Mouse (Mus musculus): ENCODE results near the gene 2010111I01Rik. TPM values are rescaled to one million over a fixed set of nuclear protein-coding genes. Genes with fewer than 3 reads are reported as not detected.
"Not testable (repeated sequence)": the region's sequence is repeated elsewhere in the genome, so short reads cannot be mapped to it uniquely, and the experiment has no call there.

2010111I01Rik gene
- polyA plus RNA-seq, 1 experiment: 47.5 TPM

- H3K4me1 ChIP-seq (ENCODE audit: control insufficient read depth, insufficient read depth, low read length): no peaks in the 10 kb centered on the region; the same call in 1 of the 2 replicates
- no peak overlapping the region for H3K4me3 ChIP-seq (replicated peaks; ENCODE audit: control insufficient read depth, low read depth, low read length)
- H3K27ac ChIP-seq (ENCODE audit: control insufficient read depth, insufficient read depth, low read depth, low read length, poor library complexity): no peak overlapping the region
- TF ChIP-seq CTCF (IDR thresholded peaks at IDR 0.05; ENCODE audit: control insufficient read depth, insufficient read depth, low read length) (no peak), POLR2A (IDR thresholded peaks at IDR 0.05; ENCODE audit: borderline replicate concordance, control insufficient read depth, low read depth, low read length) (no peak)
- 80% methylated on average over 4 of the region's 4 CpGs for WGBS
Measured at GRCm38 (mm10) chr13:63080191-63080590, 115.5 kb downstream of the 2010111I01Rik start.

GRCm38 (mm10) chr13:63080823-63081222, 116.1 kb downstream of the 2010111I01Rik start:
- 83% methylated on average over 2 of the region's 2 CpGs for WGBS
- Histone ChIP-seq H3K4me3 (replicated peaks; ENCODE audit: control insufficient read depth, low read depth, low read length) (no peak overlapping the region), H3K4me1 (ENCODE audit: control insufficient read depth, insufficient read depth, low read length) (no peaks in the 10 kb centered on the region; the same call in 1 of the 2 replicates), H3K27ac (ENCODE audit: control insufficient read depth, insufficient read depth, low read depth, low read length, poor library complexity) (no peak overlapping the region)
- TF ChIP-seq CTCF (IDR thresholded peaks at IDR 0.05; ENCODE audit: control insufficient read depth, insufficient read depth, low read length): no peak
- no peak for TF ChIP-seq POLR2A (IDR thresholded peaks at IDR 0.05; ENCODE audit: borderline replicate concordance, control insufficient read depth, low read depth, low read length)

GRCm38 (mm10) chr13:63082555-63083136, 118.0 kb downstream of the 2010111I01Rik start:
- H3K27ac ChIP-seq (ENCODE audit: control insufficient read depth, insufficient read depth, low read depth, low read length, poor library complexity): no peak overlapping the region
- WGBS: 83% methylated on average over 5 of the region's 5 CpGs
- no peaks in the 10 kb centered on the region; the same call in 1 of the 2 replicates for H3K4me1 ChIP-seq (ENCODE audit: control insufficient read depth, insufficient read depth, low read length)
- no peak for TF ChIP-seq POLR2A (IDR thresholded peaks at IDR 0.05; ENCODE audit: borderline replicate concordance, control insufficient read depth, low read depth, low read length)
- no peak for TF ChIP-seq CTCF (IDR thresholded peaks at IDR 0.05; ENCODE audit: control insufficient read depth, insufficient read depth, low read length)
- H3K4me3 ChIP-seq (replicated peaks; ENCODE audit: control insufficient read depth, low read depth, low read length): no peak overlapping the region

- not testable (repeated sequence) for H3K4me3 ChIP-seq (replicated peaks; ENCODE audit: control insufficient read depth, low read depth, low read length); H3K27ac ChIP-seq (ENCODE audit: control insufficient read depth, insufficient read depth, low read depth, low read length, poor library complexity); H3K4me1 ChIP-seq (ENCODE audit: control insufficient read depth, insufficient read depth, low read length)
- WGBS: 92% methylated on average over 7 of the region's 7 CpGs
Measured at GRCm38 (mm10) chr13:63083139-63083538, 118.4 kb downstream of the 2010111I01Rik start.

- 87% methylated on average over 8 of the region's 8 CpGs for WGBS
- no peak overlapping the region for H3K4me3 ChIP-seq (replicated peaks; ENCODE audit: control insufficient read depth, low read depth, low read length)
- TF ChIP-seq POLR2A (IDR thresholded peaks at IDR 0.05; ENCODE audit: borderline replicate concordance, control insufficient read depth, low read depth, low read length): no peak
- TF ChIP-seq CTCF (IDR thresholded peaks at IDR 0.05; ENCODE audit: control insufficient read depth, insufficient read depth, low read length): no peak
- H3K27ac ChIP-seq (ENCODE audit: control insufficient read depth, insufficient read depth, low read depth, low read length, poor library complexity): no peak overlapping the region
- H3K4me1 ChIP-seq (ENCODE audit: control insufficient read depth, insufficient read depth, low read length): no peaks in the 10 kb centered on the region
Measured at GRCm38 (mm10) chr13:63083663-63084062, 119.0 kb downstream of the 2010111I01Rik start.

- Histone ChIP-seq H3K27ac (ENCODE audit: control insufficient read depth, insufficient read depth, low read depth, low read length, poor library complexity) (no peak overlapping the region), H3K4me1 (ENCODE audit: control insufficient read depth, insufficient read depth, low read length) (no peaks in the 10 kb centered on the region; the same call in 1 of the 2 replicates), H3K4me3 (replicated peaks; ENCODE audit: control insufficient read depth, low read depth, low read length) (no peak overlapping the region)
- TF ChIP-seq CTCF (IDR thresholded peaks at IDR 0.05; ENCODE audit: control insufficient read depth, insufficient read depth, low read length) (no peak), POLR2A (IDR thresholded peaks at IDR 0.05; ENCODE audit: borderline replicate concordance, control insufficient read depth, low read depth, low read length) (no peak)
- 81% methylated on average over 7 of the region's 7 CpGs for WGBS
Measured at GRCm38 (mm10) chr13:63087865-63088683, 123.4 kb downstream of the 2010111I01Rik start.

GRCm38 (mm10) chr13:63089513-63089912, 124.8 kb downstream of the 2010111I01Rik start:
- Histone ChIP-seq H3K27ac (ENCODE audit: control insufficient read depth, insufficient read depth, low read depth, low read length, poor library complexity) (no peak overlapping the region), H3K4me3 (replicated peaks; ENCODE audit: control insufficient read depth, low read depth, low read length) (no peak overlapping the region), H3K4me1 (ENCODE audit: control insufficient read depth, insufficient read depth, low read length) (no peaks in the 10 kb centered on the region; the same call in 1 of the 2 replicates)
- TF ChIP-seq POLR2A (IDR thresholded peaks at IDR 0.05; ENCODE audit: borderline replicate concordance, control insufficient read depth, low read depth, low read length) (no peak), CTCF (IDR thresholded peaks at IDR 0.05; ENCODE audit: control insufficient read depth, insufficient read depth, low read length) (no peak)
- WGBS: 76% methylated on average over 4 of the region's 4 CpGs

GRCm38 (mm10) chr13:63091246-63091645, 126.6 kb downstream of the 2010111I01Rik start:
- Histone ChIP-seq H3K4me1 (ENCODE audit: control insufficient read depth, insufficient read depth, low read length) (no peaks in the 10 kb centered on the region; the same call in 1 of the 2 replicates), H3K4me3 (replicated peaks; ENCODE audit: control insufficient read depth, low read depth, low read length) (no peak overlapping the region), H3K27ac (ENCODE audit: control insufficient read depth, insufficient read depth, low read depth, low read length, poor library complexity) (no peak overlapping the region)
- 86% methylated on average over 2 of the region's 2 CpGs for WGBS
- TF ChIP-seq CTCF (IDR thresholded peaks at IDR 0.05; ENCODE audit: control insufficient read depth, insufficient read depth, low read length): no peak
- TF ChIP-seq POLR2A (IDR thresholded peaks at IDR 0.05; ENCODE audit: borderline replicate concordance, control insufficient read depth, low read depth, low read length): no peak
